Mouse (Mus musculus) heart, postnatal 10 days (tissue): Measurements from ENCODE around the gene Prss23. TPM values are rescaled to one million over a fixed set of nuclear protein-coding genes. Genes with fewer than 3 reads are reported as not detected.

Experiments
- DNase-seq, 2 experiments: peaks; one replicate each; pipeline ENCODE4 v3.0.0; 2021
- intact Hi-C: fragments of 180-260 bp; cut with DNase I; formaldehyde crosslinking; loops from one replicate; pipeline ENCODE4 v1.15.1; 2025
- total RNA-seq, 2 experiments: library from RNA; stranded (reverse); gene quantifications; 2 replicates each; pipeline ENCODE4 v1.2.3; 2021

Prss23 gene
- total RNA-seq, 2 experiments from 2014 or later, result 30.0 to 33.1 TPM

DNA sequence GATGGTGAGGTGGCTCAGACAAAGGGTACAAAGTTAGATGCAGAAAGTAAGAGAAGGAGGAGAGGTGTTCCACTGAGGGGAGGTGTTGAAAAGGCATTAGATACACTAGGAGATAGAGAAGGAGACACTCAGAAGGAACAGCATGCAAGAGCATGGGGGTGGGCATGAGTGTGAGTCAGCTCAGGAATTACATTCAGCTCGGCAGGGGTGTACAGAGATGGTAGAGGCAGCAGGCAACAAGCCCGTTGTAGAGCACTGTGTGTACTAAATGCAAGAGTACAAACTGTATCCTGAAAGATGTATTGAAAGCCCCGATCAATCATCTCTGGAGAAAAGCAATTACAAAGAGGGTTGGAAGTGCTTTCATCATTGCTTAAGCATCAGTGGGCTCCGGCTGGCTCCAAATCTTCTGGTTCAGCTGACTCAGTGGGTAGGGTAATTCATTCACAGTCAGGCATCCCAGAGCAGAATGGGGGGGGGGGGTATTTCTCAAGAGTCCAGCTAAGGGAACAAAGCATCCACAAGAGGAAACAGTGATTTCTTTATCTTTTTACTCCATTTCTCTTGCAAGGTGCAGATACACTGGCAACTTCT is 15.0 kb downstream of the Prss23 start:
- intact Hi-C loops, result no loop called here

DNA sequence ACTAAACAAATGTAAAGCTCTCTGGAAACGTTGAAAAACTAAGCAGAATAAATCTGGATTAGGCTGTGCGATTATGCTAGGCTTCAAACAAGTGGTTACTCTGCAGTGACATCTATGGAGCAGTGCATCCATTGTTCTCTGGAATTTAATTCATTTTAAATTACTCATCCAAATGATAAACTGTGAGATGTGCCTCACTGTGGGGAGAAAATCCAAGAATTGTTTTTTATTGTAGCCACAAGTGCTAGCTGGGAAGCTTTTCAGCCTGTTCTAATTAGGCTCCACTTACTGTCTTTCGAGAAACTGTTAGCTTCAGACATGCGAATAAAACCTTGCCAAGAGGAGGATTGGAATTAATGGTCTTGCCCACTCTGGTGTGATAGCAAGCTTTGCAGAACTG is 18.3 kb downstream of the Prss23 start:
- DNase-seq, result no peak
- intact Hi-C loops, result no loop called here

More for the DNA sequence above, 15.0 kb downstream of the Prss23 start:
- no peak for DNase-seq

DNA sequence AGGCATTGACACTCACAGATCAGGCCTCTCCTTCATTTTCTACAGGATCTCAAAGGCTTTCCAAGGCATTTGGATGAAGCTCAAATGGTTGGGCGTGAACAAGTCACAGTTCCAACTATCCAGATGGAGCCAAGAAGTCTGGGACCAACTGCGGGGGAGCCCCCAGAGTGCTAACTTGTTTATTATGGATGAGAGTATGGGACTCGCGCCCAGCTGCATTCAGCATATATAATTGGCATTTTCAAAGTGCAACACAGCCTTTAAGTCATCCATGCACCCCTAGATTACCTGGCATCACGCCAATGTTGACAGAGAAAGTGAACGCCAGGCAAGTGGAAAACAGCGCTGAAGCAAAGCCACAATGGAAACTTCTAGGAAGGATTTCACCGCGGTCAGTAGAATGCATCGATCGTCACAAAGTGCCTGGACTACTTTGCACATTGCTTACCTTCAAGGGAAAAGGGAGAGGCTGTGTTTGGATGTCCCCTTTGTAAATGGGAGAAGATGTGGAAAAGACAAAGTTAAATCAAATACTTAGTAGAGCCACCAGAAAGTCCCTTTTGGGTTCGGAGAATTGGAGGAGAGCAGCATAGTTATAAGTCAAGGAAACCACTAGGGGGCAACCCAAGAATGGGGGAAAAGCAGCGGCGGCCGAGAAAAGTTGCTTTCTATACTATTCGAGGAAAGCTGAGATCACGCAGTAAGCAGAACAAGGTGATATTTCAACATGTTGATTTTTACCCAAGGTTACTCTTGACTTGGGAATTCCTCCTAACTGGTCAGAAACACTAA is 27.3 kb downstream of the Prss23 start:
- intact Hi-C loops, result loop anchor here (1.0 to 5.0 kb wide), 3 partner anchors 343 to 768 kb away; partner anchors contain the start of gene Ccdc83
- peak; percentile 78 to 82 for DNase-seq

DNA sequence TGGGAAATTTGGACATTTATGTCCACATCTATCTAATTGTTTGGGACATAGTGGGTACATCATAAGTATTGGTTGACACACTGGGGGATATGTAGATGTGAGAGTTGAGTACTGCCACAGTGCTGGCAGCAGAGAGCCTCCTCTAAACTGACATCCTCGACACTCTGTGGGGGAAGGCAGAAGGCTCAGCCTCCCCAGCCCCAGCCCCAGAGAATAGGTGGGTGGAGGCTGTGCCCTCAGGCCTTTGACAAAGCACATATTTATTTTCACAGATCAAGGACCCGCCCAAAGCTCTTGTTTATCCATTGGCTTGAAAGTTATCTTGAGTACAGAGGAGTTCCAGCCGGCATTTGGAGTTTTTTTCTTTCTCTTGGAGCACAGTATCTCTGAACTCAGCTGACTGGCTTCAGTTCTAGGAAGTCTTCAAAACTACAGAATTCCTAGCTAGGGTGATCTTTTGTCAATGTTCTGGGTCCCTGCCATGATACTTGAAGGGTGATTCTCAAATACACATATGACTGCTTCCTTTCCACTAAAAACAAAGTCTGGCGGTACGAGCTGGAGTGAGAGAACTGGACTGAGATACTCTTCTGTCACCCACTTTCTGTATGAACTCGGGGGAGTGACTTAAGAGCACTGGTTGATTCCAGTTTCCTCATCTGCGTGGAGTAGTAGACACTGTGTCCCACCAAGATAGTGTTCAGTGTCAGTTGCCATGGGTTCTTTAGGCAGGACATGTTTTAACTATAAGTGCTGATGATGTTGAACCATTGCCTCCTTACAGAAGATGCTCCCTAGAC is 43.0 kb downstream of the Prss23 start:
- DNase-seq, result peak in 1 of 2 experiments; percentile 39

DNA sequence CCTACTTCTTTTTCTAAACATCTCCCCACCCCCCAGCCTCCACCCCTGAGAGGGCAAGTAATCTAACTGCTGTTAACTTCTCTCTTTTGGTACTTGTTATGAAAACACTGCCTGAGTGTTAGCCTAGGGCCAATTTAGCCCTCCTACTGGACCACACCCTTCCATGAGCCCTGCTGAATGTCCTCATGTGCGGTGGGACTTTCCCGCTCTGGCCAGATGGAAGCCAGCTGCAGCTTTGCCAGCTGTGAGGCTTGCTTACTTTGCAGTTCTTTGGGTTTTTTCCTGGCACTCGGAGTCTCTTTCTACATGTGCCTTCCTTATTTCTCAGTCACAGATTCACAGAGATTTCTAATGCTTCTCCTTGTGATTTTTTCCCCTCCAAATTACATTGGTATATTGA is 45.3 kb downstream of the Prss23 start:
- DNase-seq, result peak; percentile 59 to 60
- intact Hi-C loops, result no loop called here

More for the DNA sequence above, 43.0 kb downstream of the Prss23 start:
- intact Hi-C loops, result no loop called here

DNA sequence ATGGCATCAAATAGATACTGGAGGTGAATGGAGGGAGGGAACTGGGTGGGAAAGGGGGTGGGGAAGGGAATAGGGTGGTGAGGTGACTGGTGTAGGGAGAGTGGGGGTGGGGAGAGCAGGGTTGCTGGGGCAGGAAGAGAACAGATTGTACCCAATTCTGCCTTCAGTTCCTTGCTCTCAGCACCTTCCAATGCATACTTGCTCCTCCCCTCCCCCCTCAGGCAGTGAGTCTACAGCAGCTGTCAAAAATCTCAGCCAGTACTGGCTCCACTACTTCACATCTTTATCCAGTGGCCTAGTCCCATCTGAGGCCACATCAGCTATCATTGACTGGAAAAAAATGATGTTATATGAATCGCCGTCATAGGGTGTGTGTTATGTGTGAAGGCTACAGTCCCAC is 48.5 kb downstream of the Prss23 start:
- intact Hi-C loops, result loop anchor here (5.0 kb wide), 1 partner anchor 789 kb away; the partner anchor contains the start of gene Ccdc83
- peak; percentile 54 to 59 for DNase-seq

DNA sequence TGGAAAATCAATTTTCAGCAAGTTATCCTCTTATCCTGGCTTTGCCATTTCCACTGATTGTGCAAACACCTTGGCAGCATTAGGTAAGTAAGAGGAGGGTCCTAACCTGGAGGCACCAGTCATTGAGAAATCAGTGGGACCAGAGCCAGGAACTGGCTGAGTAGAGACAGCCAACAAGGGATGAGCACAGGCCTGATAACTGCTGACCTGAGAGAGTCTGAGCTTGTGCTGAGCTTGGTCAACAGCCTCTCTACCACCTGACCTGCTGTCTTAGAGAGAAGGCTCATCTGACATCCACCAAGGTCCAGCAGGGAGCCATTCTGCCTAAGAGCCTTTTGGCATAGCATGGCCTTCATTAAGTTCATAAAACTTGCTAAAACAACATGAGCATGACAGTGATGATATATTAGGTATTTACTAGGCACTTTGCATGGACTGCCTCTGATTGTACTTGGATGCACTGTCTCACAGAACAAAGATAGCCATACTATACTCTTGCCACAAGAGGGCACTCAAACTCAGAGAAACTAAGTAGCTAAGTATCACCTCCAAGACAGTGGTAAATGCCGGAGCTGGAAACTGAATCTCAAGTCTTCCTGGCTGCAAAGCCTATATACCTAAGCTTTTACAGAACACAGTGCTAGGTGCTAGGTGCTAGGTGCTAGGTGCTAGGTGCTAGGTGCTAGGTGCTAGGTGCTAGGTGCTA is 49.5 kb downstream of the Prss23 start:
- intact Hi-C loops, result loop anchor here (5.0 kb wide), 1 partner anchor 790 kb away; the partner anchor contains the start of gene Ccdc83
- peak; percentile 61 to 72 for DNase-seq

DNA sequence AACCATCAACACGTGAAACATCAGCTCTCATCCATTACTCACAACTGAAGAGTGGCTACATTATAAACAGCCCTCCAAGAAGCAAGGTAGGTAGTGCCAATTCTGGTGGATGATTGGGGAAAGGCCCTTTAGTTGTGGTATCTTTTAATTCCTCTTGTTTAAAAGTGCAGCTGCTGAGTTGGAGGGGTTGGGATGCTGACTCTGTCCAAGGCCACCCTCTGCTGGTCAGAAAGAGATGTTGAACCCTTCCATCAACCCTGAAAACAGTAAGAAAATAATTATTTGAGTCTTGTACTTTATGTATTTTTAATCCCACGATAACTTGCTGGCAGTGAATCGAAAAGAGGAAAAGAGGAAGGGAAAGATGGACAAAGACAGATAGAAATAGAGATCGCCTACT is 53.5 kb downstream of the Prss23 start:
- intact Hi-C loops, result loop anchor here (1.0 kb wide), 1 partner anchor 36 kb away; no protein-coding TSS in a partner anchor
- peak; percentile 55 to 64 for DNase-seq

DNA sequence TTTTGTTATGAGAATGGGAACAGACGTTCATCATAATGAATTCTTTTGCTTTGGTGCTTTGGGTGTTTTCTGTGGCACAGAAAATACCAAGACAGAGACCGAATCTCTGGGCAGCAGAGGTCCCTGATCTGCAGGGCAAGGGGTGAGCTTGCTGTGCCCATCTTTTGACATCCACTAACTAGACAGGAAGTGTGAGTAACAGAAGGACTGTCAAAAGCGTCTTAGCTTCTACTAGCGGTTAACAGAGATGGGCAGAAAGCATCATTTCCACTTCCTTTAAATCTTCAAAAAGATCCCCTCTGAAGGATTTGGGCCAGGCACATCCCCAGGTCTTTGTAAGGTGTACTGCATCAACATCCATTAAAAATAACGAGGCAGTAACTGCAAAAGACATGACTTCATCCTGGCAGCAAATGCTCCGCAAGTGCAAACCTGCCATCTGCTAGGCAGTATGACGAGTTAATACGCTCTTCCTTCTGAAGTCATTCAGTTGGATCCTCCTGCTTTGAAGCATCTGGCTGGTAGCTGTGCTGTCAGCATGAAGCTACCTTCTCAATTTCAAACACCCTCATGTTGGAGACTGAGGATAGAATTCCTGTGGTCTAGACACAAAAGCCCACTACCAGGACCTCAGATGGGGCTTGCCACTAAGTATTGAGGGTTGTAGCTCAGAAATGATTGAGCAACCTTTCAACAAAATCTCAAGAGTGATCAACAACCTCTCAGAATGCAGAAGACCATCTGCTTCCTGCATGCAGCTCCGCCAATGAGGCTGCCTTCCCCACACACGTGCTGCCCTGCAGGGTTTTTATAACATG is 63.0 kb downstream of the Prss23 start:
- DNase-seq, result no peak
- intact Hi-C loops, result no loop called here

DNA sequence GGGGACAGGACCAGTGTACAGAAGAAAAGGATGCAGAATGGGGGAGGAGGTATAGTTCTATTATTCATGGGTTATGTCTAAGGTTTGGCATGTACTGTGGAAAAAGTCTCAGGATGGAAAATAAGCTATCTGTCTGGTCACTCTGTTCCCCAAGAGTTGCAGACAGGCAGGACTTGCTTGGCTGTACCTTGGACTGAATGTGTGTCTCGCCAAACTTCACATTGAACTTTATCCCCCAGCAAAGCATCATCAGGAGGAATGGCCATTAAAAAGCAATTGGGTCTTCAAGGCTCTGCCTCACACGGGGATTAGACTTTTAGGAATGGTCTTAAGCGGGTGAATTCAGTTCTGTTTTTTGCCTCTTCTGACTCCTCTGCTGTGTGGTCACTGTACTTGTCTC is 63.7 kb downstream of the Prss23 start:
- intact Hi-C loops, result no loop called here
- no peak for DNase-seq

DNA sequence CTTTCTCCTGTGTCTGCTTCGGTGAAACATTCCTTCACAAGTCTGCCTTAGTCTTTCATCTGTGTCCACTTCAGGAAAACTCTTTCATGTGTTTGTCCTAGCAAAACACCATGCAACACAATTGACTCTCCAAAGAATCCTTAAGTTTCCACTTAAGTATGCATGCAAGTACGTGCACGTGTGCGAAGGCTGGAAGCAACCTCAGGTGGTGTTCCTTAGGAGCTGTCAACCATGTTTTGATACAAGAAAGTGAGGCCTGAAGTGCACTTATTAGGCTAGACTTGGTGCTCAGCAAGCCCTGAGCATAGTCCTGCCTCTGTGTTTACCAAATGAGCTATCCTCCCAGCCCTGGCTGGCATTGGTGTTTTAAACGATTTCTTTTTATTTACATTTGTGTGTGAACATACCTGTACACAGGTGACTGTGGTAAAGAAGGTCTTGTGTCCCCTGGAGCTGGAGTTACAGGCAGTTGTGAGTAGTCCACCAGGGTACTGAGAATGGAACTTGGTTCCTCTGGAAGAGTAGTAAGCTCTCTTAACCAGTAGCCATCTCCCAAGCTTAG is 64.3 kb downstream of the Prss23 start:
- DNase-seq, result no peak
- intact Hi-C loops, result no loop called here

DNA sequence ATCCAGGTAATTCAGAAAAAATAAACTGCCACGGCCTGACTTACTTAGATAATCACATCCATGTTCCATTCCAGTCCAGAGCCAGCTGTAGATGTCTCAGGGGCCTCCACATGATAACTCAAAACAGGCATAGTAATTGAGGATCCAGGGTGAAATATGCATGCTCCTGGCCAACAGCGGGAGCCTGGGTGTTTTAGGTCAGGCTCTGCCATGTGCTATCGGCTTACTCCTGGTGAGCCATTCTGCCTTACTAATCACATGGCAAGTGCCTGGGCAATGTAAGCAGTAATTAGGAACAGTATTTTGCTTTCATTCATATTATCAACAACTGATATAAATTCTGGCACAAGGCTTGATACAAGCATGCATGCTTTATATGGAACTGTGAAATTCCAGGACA is 65.6 kb downstream of the Prss23 start:
- DNase-seq, result peak; percentile 43 to 65
- intact Hi-C loops, result no loop called here

DNA sequence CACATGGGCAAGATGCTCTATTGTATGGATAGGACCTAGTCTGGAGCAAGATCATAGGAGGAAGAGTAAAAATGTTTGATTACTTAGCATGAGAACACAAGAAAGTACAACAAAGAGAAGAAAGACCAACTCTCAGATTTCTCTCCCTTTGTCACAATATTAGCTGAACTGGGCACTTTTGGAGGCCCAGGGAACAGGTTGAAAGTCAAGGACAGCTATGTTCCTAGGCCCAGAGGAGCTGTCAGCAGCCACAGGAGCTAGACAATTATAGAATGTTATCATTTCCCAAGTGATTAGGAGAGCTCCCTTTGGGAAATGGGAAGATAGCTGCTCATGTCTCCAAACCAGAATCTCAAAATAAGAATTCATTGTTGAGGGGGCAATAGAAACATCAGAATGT is 66.1 kb downstream of the Prss23 start:
- intact Hi-C loops, result no loop called here
- DNase-seq, result peak; percentile 29 to 40

DNA sequence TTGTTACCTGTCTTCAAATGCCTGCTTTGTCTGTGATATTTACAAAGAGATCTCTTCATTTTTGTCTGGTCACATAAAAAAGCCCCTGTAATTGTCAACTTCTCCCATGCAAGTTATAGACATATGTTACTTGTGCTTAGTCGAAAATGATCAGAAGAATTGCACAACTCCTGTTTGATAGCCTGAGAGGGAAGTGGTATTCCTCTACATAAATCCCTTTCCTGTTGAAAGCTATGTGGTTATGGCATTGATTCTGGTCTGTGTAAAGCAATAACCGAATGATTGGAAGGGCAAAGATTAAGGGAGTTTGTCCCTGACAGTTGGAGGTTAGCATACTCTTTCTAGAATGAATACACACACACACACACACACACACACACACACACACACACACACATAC is 67.3 kb downstream of the Prss23 start:
- intact Hi-C loops, result no loop called here

More for the DNA sequence above, 67.3 kb downstream of the Prss23 start:
- no peak for DNase-seq

Other genes starting within 250 kb of the Prss23 start
- gene Tmem135, start 123.0 kb downstream of the Prss23 start, total RNA-seq, result 10 to 100 TPM; 54.0 to 60.8 TPM
- gene Fzd4, start 122.8 kb downstream of the Prss23 start, total RNA-seq, result 10 to 100 TPM; 46.3 to 49.3 TPM
- gene Me3, start 105.2 kb upstream of the Prss23 start, total RNA-seq, result 100 to 1,000 TPM; 105 to 114 TPM